ENCODE assay signal across 10 mouse cellular contexts in the genomic region with DNA sequence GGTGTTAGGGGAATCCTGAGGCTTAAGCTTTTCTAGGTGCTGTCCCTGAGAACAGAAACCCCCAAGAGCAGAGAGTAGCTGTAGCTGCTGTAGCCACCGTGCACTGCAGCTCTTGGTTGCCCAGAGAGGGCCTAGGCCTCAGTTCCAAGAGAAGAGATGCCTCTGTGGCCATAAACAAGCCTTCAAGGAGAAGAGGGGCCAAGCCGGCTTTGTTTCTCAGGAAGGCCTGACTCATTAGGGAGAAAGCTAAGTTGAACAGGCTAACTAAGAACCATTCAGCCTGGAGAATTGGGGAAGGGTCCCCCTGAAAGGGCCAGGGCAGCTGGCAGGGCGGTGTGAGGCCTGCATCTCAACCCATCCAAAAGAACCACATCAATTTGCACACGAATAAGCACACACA.
A peak's percentile ranks its signal among the peaks of the same experiment; 100 is the strongest.
DNase-seq lines count a peak whose midpoint lies in the region; ATAC-seq and TF ChIP-seq lines count a peak whose summit lies in the region.
"Had no signal": no experiment of that assay in that cellular context is flagged by ENCODE, and none has a peak within 500 bp of the region (broad histone marks: within the 10 kb centered on the region; RNA-seq: fewer than 3 reads in every experiment).

No protein-coding gene starts in this region.

- H3K36me3 ChIP-seq in forebrain, postnatal 0 days (ENCODE audit: insufficient read depth): no peaks in the 10 kb centered on the region
- no peaks in the 10 kb centered on the region for H3K36me3 ChIP-seq in midbrain, postnatal 0 days (ENCODE audit: insufficient read depth, low read length)

- H3K4me2 ChIP-seq in forebrain, postnatal 0 days (ENCODE audit: low read depth): no peak overlapping the region
- H3K4me2 ChIP-seq in midbrain, postnatal 0 days (ENCODE audit: low read depth, low read length, poor library complexity, severe bottlenecking): no peak overlapping the region
- H3K4me2 ChIP-seq: liver, embryonic 11.5 days had no signal

- no peaks in the 10 kb centered on the region; the same call in 1 of the 2 replicates for H3K4me1 ChIP-seq in cortical plate, adult 2 months (ENCODE audit: control insufficient read depth, insufficient read depth, low read length)
- no peaks in the 10 kb centered on the region for H3K4me1 ChIP-seq in forebrain, postnatal 0 days (ENCODE audit: insufficient read depth)
- H3K4me1 ChIP-seq in midbrain, postnatal 0 days (ENCODE audit: insufficient read depth, low read length): peaks cover 10% of the 10 kb centered on the region; the same call in 1 of the 2 replicates

- no peak for TF ChIP-seq POLR2A in cortical plate, adult 2 months (IDR thresholded peaks at IDR 0.05; ENCODE audit: extremely low read depth, insufficient read depth, low read length)

- TF ChIP-seq CTCF in cortical plate, adult 2 months (IDR thresholded peaks at IDR 0.05; ENCODE audit: extremely low read depth, insufficient read depth, low read length): no peak
- no peak for TF ChIP-seq CTCF in forebrain, postnatal 0 days (IDR thresholded peaks at IDR 0.05; ENCODE audit: low read depth)
- TF ChIP-seq CTCF in midbrain, postnatal 0 days (IDR thresholded peaks at IDR 0.05): no peak

- peak overlapping the region; percentile 70 for H3K27ac ChIP-seq in cortical plate, adult 2 months (ENCODE audit: insufficient read depth, low read length)
- H3K27ac ChIP-seq in forebrain, postnatal 0 days (ENCODE audit: low read depth, low read length): peak overlapping the region; percentile 62
- peak overlapping the region; percentile 44 for H3K27ac ChIP-seq in midbrain, postnatal 0 days (ENCODE audit: low read depth, low read length)

- peak; percentile 64 for DNase-seq in layer of hippocampus, adult 9-11 months
- no peak for DNase-seq in layer of hippocampus, postnatal 25 days (ENCODE audit: extremely low spot score in 1 of 2, low spot score in 1 of 2)
- peak; percentile 48 for DNase-seq in forebrain, postnatal 0 days
- no peak for DNase-seq in midbrain, postnatal 0 days (ENCODE audit: low spot score)
- DNase-seq in MN1 (ENCODE audit: low spot score): no peak
- no peak for DNase-seq in kidney, adult 8-10 months
- no peak for DNase-seq in cerebellum, postnatal 10 days
- DNase-seq: right cerebral cortex, postnatal 25 days had no signal

- no peak overlapping the region for H3K4me3 ChIP-seq in cortical plate, adult 2 months (ENCODE audit: insufficient read depth, low read length)
- no peak overlapping the region for H3K4me3 ChIP-seq in forebrain, postnatal 0 days (ENCODE audit: low read depth, low read length)
- no peak overlapping the region for H3K4me3 ChIP-seq in midbrain, postnatal 0 days (ENCODE audit: low read depth, low read length)

- no peaks in the 10 kb centered on the region for H3K9me3 ChIP-seq in forebrain, postnatal 0 days (ENCODE audit: low read length)
- no peaks in the 10 kb centered on the region for H3K9me3 ChIP-seq in midbrain, postnatal 0 days (ENCODE audit: low read length)

- ATAC-seq in forebrain, postnatal 0 days: peak; percentile 73
- ATAC-seq in midbrain, postnatal 0 days (ENCODE audit: low FRiP score): no peak

- H3K9ac ChIP-seq in forebrain, postnatal 0 days: 0 out of 2 replicates have a peak overlapping the region, but pooled peaks have one; percentile 18
- no peak overlapping the region for H3K9ac ChIP-seq in midbrain, postnatal 0 days (replicated peaks; ENCODE audit: low read length, poor library complexity, severe bottlenecking)

- no peaks in the 10 kb centered on the region for H3K27me3 ChIP-seq in forebrain, postnatal 0 days (ENCODE audit: insufficient read depth, low read length)
- no peaks in the 10 kb centered on the region for H3K27me3 ChIP-seq in midbrain, postnatal 0 days (ENCODE audit: insufficient read depth, low read length)

- WGBS in forebrain, postnatal 0 days: 8% methylated on average over 4 of the region's 4 CpGs
- WGBS in midbrain, postnatal 0 days: 30% methylated on average over 4 of the region's 4 CpGs

Comparison
In these comparisons a context has a peak if more than half of its experiments do, and no peak if none do; other contexts are left out.
1. DNase-seq: peak in layer of hippocampus, adult 9-11 months (single experiment) and forebrain, postnatal 0 days (single experiment); none in layer of hippocampus, postnatal 25 days (0 of 2), midbrain, postnatal 0 days (single experiment), MN1 (single experiment), kidney, adult 8-10 months (0 of 2) and cerebellum, postnatal 10 days (0 of 2).
2. Peak in every context shown above with its lines, with median percentiles within 50 percentile points of each other: H3K27ac ChIP-seq.